Mouse (Mus musculus): ENCODE results near the gene Cacng2. TPM values are rescaled to one million over a fixed set of nuclear protein-coding genes. Genes with fewer than 3 reads are reported as not detected.

Cacng2 gene
- polyA plus RNA-seq, 1 experiment from 2014 or later = not detected

- no peak overlapping the region for H3K27ac ChIP-seq (ENCODE audit: poor library complexity, severe bottlenecking)
- no peaks in the 10 kb centered on the region for H3K4me1 ChIP-seq (replicated peaks)
- no peak overlapping the region for H3K4me3 ChIP-seq
- no peak for ATAC-seq (ENCODE audit: insufficient number of reproducible peaks, low FRiP score)
- no peak overlapping the region for H3K9ac ChIP-seq
- H3K27me3 ChIP-seq (replicated peaks) = no peaks in the 10 kb centered on the region
- H3K4me2 ChIP-seq = no peak overlapping the region
- WGBS = 47% methylated on average over 8 of the region's 8 CpGs
- H3K36me3 ChIP-seq = no peaks in the 10 kb centered on the region
- H3K9me3 ChIP-seq (replicated peaks) = no peaks in the 10 kb centered on the region
Measured at GRCm38 (mm10) chr15:78082149-78082548, 37.7 kb downstream of the Cacng2 start.

GRCm38 (mm10) chr15:78081384-78081783 lies 38.4 kb downstream of the Cacng2 start:
- 88% methylated on average over 7 of the region's 7 CpGs for WGBS
- Histone ChIP-seq H3K4me3 (no peak overlapping the region), H3K36me3 (no peaks in the 10 kb centered on the region)

GRCm38 (mm10) chr15:78080326-78080725 lies 39.5 kb downstream of the Cacng2 start:
- Histone ChIP-seq H3K27me3 (replicated peaks) (no peaks in the 10 kb centered on the region), H3K36me3 (no peaks in the 10 kb centered on the region), H3K27ac (ENCODE audit: poor library complexity, severe bottlenecking) (no peak overlapping the region), H3K9me3 (replicated peaks) (no peaks in the 10 kb centered on the region), H3K4me3 (no peak overlapping the region), H3K9ac (no peak overlapping the region), H3K4me2 (no peak overlapping the region), H3K4me1 (replicated peaks) (no peaks in the 10 kb centered on the region)
- ATAC-seq (ENCODE audit: insufficient number of reproducible peaks, low FRiP score) = no peak
- WGBS = 70% methylated on average over 4 of the region's 4 CpGs

More at GRCm38 (mm10) chr15:78081384-78081783, 38.4 kb downstream of the Cacng2 start:
- Histone ChIP-seq H3K9me3 (replicated peaks) (no peaks in the 10 kb centered on the region), H3K27me3 (replicated peaks) (no peaks in the 10 kb centered on the region), H3K4me2 (no peak overlapping the region), H3K9ac (no peak overlapping the region), H3K27ac (ENCODE audit: poor library complexity, severe bottlenecking) (no peak overlapping the region), H3K4me1 (replicated peaks) (no peaks in the 10 kb centered on the region)
- no peak for ATAC-seq (ENCODE audit: insufficient number of reproducible peaks, low FRiP score)

- no peaks in the 10 kb centered on the region for H3K36me3 ChIP-seq
- H3K27me3 ChIP-seq (replicated peaks) = 0 out of 2 replicates have a peak, but pooled peaks cover 3% of the 10 kb centered on the region
- H3K27ac ChIP-seq (ENCODE audit: poor library complexity, severe bottlenecking) = no peak overlapping the region
- no peak overlapping the region for H3K4me3 ChIP-seq
- H3K4me2 ChIP-seq = no peak overlapping the region
- H3K9ac ChIP-seq = no peak overlapping the region
- no peak for ATAC-seq (ENCODE audit: insufficient number of reproducible peaks, low FRiP score)
- WGBS = 59% methylated on average over 15 of the region's 15 CpGs
- H3K4me1 ChIP-seq (replicated peaks) = no peaks in the 10 kb centered on the region
- no peaks in the 10 kb centered on the region for H3K9me3 ChIP-seq (replicated peaks)
Measured at GRCm38 (mm10) chr15:78078776-78079628, 40.8 kb downstream of the Cacng2 start.

- no peak for ATAC-seq (ENCODE audit: insufficient number of reproducible peaks, low FRiP score)
- Histone ChIP-seq H3K36me3 (no peaks in the 10 kb centered on the region), H3K9me3 (replicated peaks) (no peaks in the 10 kb centered on the region), H3K27me3 (replicated peaks) (0 out of 2 replicates have a peak, but pooled peaks cover 3% of the 10 kb centered on the region), H3K4me1 (replicated peaks) (no peaks in the 10 kb centered on the region), H3K4me3 (no peak overlapping the region), H3K27ac (ENCODE audit: poor library complexity, severe bottlenecking) (no peak overlapping the region), H3K4me2 (no peak overlapping the region), H3K9ac (no peak overlapping the region)
- 70% methylated on average over 5 of the region's 5 CpGs for WGBS
Measured at GRCm38 (mm10) chr15:78078206-78078605, 41.6 kb downstream of the Cacng2 start.

- WGBS = 37% methylated on average over 3 of the region's 3 CpGs
- Histone ChIP-seq H3K9me3 (replicated peaks) (no peaks in the 10 kb centered on the region), H3K27me3 (replicated peaks) (0 out of 2 replicates have a peak, but pooled peaks cover 3% of the 10 kb centered on the region), H3K9ac (no peak overlapping the region), H3K4me2 (no peak overlapping the region), H3K4me1 (replicated peaks) (no peaks in the 10 kb centered on the region), H3K36me3 (no peaks in the 10 kb centered on the region), H3K4me3 (no peak overlapping the region), H3K27ac (ENCODE audit: poor library complexity, severe bottlenecking) (no peak overlapping the region)
- no peak for ATAC-seq (ENCODE audit: insufficient number of reproducible peaks, low FRiP score)
Measured at GRCm38 (mm10) chr15:78075921-78076320, 43.9 kb downstream of the Cacng2 start.

GRCm38 (mm10) chr15:78073109-78073508 lies 46.7 kb downstream of the Cacng2 start:
- H3K4me2 ChIP-seq = no peak overlapping the region
- H3K27ac ChIP-seq (ENCODE audit: poor library complexity, severe bottlenecking) = no peak overlapping the region
- H3K9ac ChIP-seq = no peak overlapping the region

GRCm38 (mm10) chr15:78066475-78066874 lies 53.4 kb downstream of the Cacng2 start:
- Histone ChIP-seq H3K27me3 (replicated peaks) (no peaks in the 10 kb centered on the region), H3K9ac (no peak overlapping the region), H3K4me3 (no peak overlapping the region), H3K36me3 (no peaks in the 10 kb centered on the region), H3K4me2 (no peak overlapping the region), H3K4me1 (replicated peaks) (no peaks in the 10 kb centered on the region), H3K27ac (ENCODE audit: poor library complexity, severe bottlenecking) (no peak overlapping the region), H3K9me3 (replicated peaks) (no peaks in the 10 kb centered on the region)
- ATAC-seq (ENCODE audit: insufficient number of reproducible peaks, low FRiP score) = no peak
- under 1% methylated on average over 5 of the region's 5 CpGs for WGBS

More at GRCm38 (mm10) chr15:78073109-78073508, 46.7 kb downstream of the Cacng2 start:
- ATAC-seq (ENCODE audit: insufficient number of reproducible peaks, low FRiP score) = no peak
- no peaks in the 10 kb centered on the region for H3K36me3 ChIP-seq
- no peaks in the 10 kb centered on the region for H3K4me1 ChIP-seq (replicated peaks)
- no peaks in the 10 kb centered on the region for H3K9me3 ChIP-seq (replicated peaks)
- 0 out of 2 replicates have a peak, but pooled peaks cover 3% of the 10 kb centered on the region for H3K27me3 ChIP-seq (replicated peaks)
- 79% methylated on average over 7 of the region's 7 CpGs for WGBS
- H3K4me3 ChIP-seq = no peak overlapping the region

- no peaks in the 10 kb centered on the region for H3K27me3 ChIP-seq (replicated peaks)
- no peaks in the 10 kb centered on the region for H3K9me3 ChIP-seq (replicated peaks)
- no peak overlapping the region for H3K4me2 ChIP-seq
- no peak overlapping the region for H3K27ac ChIP-seq (ENCODE audit: poor library complexity, severe bottlenecking)
- WGBS = 76% methylated on average over 5 of the region's 5 CpGs
- no peak overlapping the region for H3K9ac ChIP-seq
- ATAC-seq (ENCODE audit: insufficient number of reproducible peaks, low FRiP score) = no peak
- no peaks in the 10 kb centered on the region for H3K4me1 ChIP-seq (replicated peaks)
- no peak overlapping the region for H3K4me3 ChIP-seq
- H3K36me3 ChIP-seq = no peaks in the 10 kb centered on the region
Measured at GRCm38 (mm10) chr15:78065541-78065940, 54.3 kb downstream of the Cacng2 start.

GRCm38 (mm10) chr15:78064340-78064739 lies 55.5 kb downstream of the Cacng2 start:
- no peak overlapping the region for H3K4me3 ChIP-seq
- no peaks in the 10 kb centered on the region for H3K36me3 ChIP-seq
- no peak overlapping the region for H3K4me2 ChIP-seq
- no peak overlapping the region for H3K9ac ChIP-seq
- no peaks in the 10 kb centered on the region for H3K27me3 ChIP-seq (replicated peaks)
- H3K27ac ChIP-seq (ENCODE audit: poor library complexity, severe bottlenecking) = no peak overlapping the region
- no peaks in the 10 kb centered on the region for H3K4me1 ChIP-seq (replicated peaks)
- H3K9me3 ChIP-seq (replicated peaks) = no peaks in the 10 kb centered on the region
- WGBS = 45% methylated on average over 6 of the region's 6 CpGs
- no peak for ATAC-seq (ENCODE audit: insufficient number of reproducible peaks, low FRiP score)

GRCm38 (mm10) chr15:78062467-78062866 lies 57.4 kb downstream of the Cacng2 start:
- Histone ChIP-seq H3K27ac (ENCODE audit: poor library complexity, severe bottlenecking) (no peak overlapping the region), H3K27me3 (replicated peaks) (no peaks in the 10 kb centered on the region), H3K9ac (no peak overlapping the region), H3K4me1 (replicated peaks) (no peaks in the 10 kb centered on the region), H3K9me3 (replicated peaks) (no peaks in the 10 kb centered on the region), H3K4me3 (no peak overlapping the region), H3K4me2 (no peak overlapping the region), H3K36me3 (no peaks in the 10 kb centered on the region)
- ATAC-seq (ENCODE audit: insufficient number of reproducible peaks, low FRiP score) = no peak
- WGBS = 58% methylated on average over 14 of the region's 14 CpGs

All from heart, embryonic 12.5 days (tissue).